Mouse (Mus musculus) naive thymus-derived CD4-positive, alpha-beta T cell, adult 2 months (primary cell): ENCODE data around the gene Mrgprf.
A peak's percentile ranks its signal among the peaks of the same experiment; 100 is the strongest.

Source experiments
- DNase-seq: peaks from one replicate; pipeline ENCODE4 v3.0.0-alpha.2; 2011; ENCODE audit warnings: low read depth

The Mrgprf gene

GRCm38 (mm10) chr7:145300321-145301007, at the start of gene Mrgprf:
Mrgprf (plus strand) TSS chr7:145300828.
- DNase-seq = no peak

GRCm38 (mm10) chr7:145252715-145253476, 47.7 kb upstream of the Mrgprf start:
- DNase-seq = peak; percentile 48

GRCm38 (mm10) chr7:145253986-145254630, 46.5 kb upstream of the Mrgprf start:
- no peak for DNase-seq

GRCm38 (mm10) chr7:145256092-145256491, 44.5 kb upstream of the Mrgprf start:
- no peak for DNase-seq

GRCm38 (mm10) chr7:145264202-145264601, 36.4 kb upstream of the Mrgprf start:
- no peak for DNase-seq

GRCm38 (mm10) chr7:145266011-145266410, 34.6 kb upstream of the Mrgprf start:
- DNase-seq = no peak

- DNase-seq = no peak
Measured at GRCm38 (mm10) chr7:145268890-145269289, 31.7 kb upstream of the Mrgprf start.

- DNase-seq = no peak
Measured at GRCm38 (mm10) chr7:145270955-145271354, 29.7 kb upstream of the Mrgprf start.

- DNase-seq = no peak
Measured at GRCm38 (mm10) chr7:145275488-145275887, 25.1 kb upstream of the Mrgprf start.

GRCm38 (mm10) chr7:145281396-145281795, 19.2 kb upstream of the Mrgprf start:
- no peak for DNase-seq

- no peak for DNase-seq
Measured at GRCm38 (mm10) chr7:145283041-145283440, 17.6 kb upstream of the Mrgprf start.

- peak; percentile 92 for DNase-seq
Measured at GRCm38 (mm10) chr7:145283487-145284187, 17.0 kb upstream of the Mrgprf start, which contains the start of gene Tpcn2. Tpcn2 (minus strand) TSS chr7:145284011.

- no peak for DNase-seq
Measured at GRCm38 (mm10) chr7:145284293-145284692, 16.3 kb upstream of the Mrgprf start.

- DNase-seq = no peak
Measured at GRCm38 (mm10) chr7:145285476-145285875, 15.2 kb upstream of the Mrgprf start.

GRCm38 (mm10) chr7:145287410-145287809, 13.2 kb upstream of the Mrgprf start:
- DNase-seq = no peak

- no peak for DNase-seq
Measured at GRCm38 (mm10) chr7:145289302-145289701, 11.3 kb upstream of the Mrgprf start.

GRCm38 (mm10) chr7:145291847-145292246, 8.8 kb upstream of the Mrgprf start:
- no peak for DNase-seq

GRCm38 (mm10) chr7:145292726-145293125, 7.9 kb upstream of the Mrgprf start:
- no peak for DNase-seq

- no peak for DNase-seq
Measured at GRCm38 (mm10) chr7:145293859-145294258, 6.8 kb upstream of the Mrgprf start.

GRCm38 (mm10) chr7:145298666-145299490, 1.8 kb upstream of the Mrgprf start:
- no peak for DNase-seq

- DNase-seq = no peak
Measured at GRCm38 (mm10) chr7:145299562-145300320, 887 bp upstream of the Mrgprf start.
